Mouse (Mus musculus): ENCODE measurements at regions not wholly inside any gene's neighbourhood (a gene's known extent, or its start where the extent isn't known, plus 50 kb on each side); places are given as distances from the start of the nearest gene placed in this dataset.

GRCm38 (mm10) chr10:91716604-91717003 is 535.5 kb upstream of the Tmpo start:
- TF ChIP-seq CTCF (IDR thresholded peaks at IDR 0.05; ENCODE audit: low read depth, low read length) (no peak), POLR2A (IDR thresholded peaks at IDR 0.05; ENCODE audit: extremely low read depth, insufficient read depth, low read length) (no peak)

All from liver, adult 2 months (tissue).